Mouse (Mus musculus) inflammation-experienced regulatory T-cells (primary cell): Measurements from ENCODE around the gene Nxpe5. TPM values are rescaled to one million over a fixed set of nuclear protein-coding genes. Genes with fewer than 3 reads are reported as not detected.

Experiments used
- polyA plus RNA-seq, 2 experiments: library from polyadenylated mRNA; unstranded; fragments of 100-300 nt; shearing (Covaris generic); gene quantifications; one replicate each; pipeline ENCODE4 v1.2.1; 2017

The Nxpe5 gene
- polyA plus RNA-seq, result 1 to 10 TPM in 1 of 2 experiments, under 1 TPM in 1; 0.49 to 1.4 TPM

DNA sequence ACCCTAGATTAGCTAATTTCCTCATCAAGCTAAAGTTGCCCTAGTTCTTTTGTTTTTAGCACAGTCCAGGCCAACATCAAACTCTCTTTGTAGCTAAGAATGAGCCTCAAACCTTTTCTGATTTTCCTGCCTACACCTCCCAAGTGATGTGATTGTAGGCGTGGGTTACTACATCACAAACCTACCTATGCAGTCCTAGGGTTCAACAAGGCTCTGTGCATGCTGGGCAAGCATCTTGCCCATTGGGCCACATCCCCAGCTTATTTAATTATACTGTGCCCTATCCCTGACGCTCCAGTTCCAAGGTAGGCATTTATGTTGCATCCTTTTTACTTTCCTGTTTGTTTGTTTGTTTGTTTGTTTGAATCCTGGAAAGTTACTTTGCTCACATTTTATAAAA lies at the start of gene Nxpe5:
Nxpe5 (plus strand) TSS at position 199 of the 400 bp plus-strand sequence.

DNA sequence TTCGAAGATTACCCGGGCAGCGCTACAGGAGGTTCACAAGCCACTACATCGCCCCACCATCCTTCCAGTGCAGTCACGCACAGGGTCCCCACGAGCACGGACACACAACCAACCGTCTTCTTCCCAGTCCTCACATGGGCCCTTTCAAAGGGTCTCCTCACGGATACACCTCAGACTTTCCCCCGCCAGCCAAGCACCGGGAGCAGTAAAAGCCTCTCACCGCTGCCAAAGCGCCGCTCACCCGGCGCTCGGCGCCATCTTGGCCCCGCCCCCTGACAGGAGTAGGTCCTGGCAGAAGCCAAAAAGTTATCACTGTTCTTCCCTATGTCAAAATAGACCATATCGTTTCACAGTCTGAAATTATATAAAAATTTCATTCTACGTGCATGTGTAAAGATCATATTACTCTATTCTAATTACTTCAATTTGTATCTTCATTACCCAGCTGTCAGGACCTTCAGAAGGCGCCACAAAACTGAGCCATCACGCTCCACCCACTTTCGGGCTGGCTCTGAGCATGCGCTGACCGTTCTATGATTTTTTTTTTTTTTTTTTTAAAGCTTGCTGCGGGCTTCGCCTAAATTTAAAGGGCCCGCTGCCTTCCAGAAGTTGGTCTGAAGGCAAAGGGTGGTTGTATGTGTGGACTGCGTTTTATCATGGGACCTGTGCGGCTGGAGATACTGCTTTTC lies 38.6 kb upstream of the Nxpe5 start, which contains the start of the genes Taf6 and Cnpy4:
Taf6 (minus strand) TSS at position 502 of the 689 bp plus-strand sequence.
Cnpy4 (plus strand) TSS at position 536 of the 689 bp plus-strand sequence.

DNA sequence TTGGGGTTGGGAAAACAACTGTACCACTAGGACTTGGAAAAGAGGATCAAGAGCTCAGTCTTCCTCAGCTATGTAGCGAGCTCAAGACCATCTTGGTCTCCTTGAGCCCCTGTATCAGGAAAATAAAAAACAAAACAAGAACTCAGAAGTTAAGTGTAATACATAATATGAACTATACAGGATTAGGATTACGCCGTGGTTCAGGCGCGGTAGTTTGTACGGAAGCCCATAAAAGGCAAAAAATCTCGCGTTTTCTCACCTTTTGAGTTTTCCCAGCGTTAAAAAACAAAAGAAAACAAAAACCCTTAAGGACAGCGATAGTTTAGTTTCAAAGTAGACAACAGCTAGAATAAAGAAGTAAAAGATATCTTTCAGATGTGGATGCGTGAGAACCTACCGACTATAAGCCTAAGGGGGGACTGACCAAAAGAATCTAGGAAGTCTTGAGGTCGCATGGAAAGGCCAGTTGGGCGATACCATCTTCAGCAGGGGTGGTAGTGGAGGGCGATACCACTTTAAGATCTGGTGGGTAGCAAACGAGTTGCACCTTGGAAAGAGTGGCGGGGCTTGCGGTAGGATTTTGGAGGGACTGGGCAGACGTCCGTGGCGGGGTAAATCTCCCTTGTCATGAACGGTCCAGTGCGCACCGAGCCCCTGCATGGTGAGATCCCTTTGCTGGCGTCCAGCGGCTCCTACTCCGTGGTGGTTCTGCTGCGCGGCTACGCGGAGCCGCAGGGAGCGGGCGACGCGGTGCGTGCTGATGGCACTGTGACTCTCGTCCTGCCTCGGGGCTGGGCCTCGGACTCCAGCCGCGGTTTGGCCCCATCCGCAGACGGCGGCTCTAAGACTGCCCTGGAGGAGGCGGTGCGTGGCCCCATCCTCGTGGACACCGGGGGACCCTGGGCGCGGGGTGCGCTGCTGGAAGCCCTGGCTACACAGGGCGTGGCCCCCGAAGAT lies 31.6 kb upstream of the Nxpe5 start, which contains the start of gene Mblac1:
Mblac1 (plus strand) TSS at position 544 of the 957 bp plus-strand sequence.

DNA sequence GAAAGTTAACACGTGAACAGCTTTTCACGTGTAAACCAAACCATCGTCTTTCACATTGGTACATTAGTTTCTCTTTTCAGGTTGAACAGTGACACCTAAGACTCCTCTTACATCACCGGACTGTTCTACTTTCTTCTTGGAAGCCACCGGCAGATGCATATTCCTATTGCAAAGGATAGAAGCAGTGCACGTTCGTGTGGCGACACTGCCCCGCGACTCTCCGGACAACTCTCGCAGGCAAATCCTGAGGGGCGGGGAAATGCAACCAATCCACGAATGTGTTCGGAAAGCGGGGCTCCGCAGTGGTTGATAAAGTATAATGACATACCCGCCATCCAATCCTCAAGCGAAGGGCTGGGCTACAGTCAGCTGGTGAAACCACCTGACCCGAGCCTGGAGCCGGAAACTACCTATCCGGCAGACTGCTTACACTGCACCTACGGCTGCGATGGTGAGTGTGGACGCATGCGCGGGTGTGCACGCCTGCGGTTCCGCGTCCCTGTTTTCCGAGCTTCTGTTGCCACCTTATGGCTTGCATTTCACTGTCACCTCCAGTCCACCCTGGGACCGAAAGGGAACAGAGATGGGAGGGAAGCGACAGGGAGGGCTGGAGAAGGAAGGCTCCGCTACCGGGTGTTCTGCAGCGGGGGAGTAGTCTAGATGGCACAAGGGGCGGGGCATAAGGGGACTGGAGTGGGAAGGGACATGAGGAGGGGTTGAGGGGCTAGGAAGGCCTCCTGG lies 29.8 kb downstream of the Nxpe5 start, which contains the start of gene Lamtor4:
Lamtor4 (plus strand) TSS at position 130 of the 741 bp plus-strand sequence.

DNA sequence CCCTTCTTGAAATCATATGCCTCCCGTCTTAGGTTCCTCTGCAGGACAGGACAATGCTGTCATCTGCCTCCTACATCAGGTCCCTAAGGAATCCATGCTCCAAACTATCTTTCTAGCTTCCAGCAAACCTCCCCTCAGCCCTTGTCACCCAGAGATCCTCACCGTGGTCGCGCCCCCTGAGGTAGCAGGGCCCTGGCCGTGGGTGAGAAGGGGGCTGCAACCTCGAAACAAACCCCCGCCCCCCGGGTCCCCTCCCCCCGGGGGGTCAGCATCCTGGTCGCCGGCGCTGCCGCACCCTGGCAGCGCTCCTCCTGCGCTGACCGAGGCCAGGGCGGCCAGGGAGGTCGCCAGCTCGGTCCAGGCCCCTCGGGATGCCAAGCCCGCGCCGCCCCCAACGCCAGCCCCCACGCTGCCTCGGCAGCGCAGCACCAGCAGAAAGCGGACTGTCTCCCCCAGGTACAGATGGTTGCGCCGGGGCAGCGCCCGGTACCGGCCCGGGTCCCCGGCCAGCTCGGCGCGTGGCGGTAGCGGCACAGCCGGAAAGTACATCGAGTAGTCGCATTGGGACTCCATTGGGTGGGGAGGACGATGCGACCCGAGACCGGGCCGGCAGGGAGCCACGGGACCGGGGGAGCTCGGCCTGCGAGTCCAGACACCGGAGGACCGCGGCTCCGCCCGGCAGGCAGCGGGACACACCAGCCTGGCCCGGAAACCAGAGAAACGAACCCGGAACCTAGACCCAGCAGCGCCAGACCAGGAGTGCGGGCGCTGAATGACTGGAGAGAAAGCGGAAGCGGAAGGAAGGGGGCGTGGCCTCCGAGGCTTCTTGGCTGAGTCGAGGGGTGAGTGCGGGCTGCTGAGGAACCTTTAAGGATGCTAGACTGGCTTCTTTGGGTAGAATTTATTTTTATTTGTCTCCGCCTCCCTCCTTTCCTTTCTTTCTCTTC lies 37.8 kb downstream of the Nxpe5 start, which contains the start of gene BC037034:
BC037034 (minus strand) TSS at position 774 of the 947 bp plus-strand sequence.

DNA sequence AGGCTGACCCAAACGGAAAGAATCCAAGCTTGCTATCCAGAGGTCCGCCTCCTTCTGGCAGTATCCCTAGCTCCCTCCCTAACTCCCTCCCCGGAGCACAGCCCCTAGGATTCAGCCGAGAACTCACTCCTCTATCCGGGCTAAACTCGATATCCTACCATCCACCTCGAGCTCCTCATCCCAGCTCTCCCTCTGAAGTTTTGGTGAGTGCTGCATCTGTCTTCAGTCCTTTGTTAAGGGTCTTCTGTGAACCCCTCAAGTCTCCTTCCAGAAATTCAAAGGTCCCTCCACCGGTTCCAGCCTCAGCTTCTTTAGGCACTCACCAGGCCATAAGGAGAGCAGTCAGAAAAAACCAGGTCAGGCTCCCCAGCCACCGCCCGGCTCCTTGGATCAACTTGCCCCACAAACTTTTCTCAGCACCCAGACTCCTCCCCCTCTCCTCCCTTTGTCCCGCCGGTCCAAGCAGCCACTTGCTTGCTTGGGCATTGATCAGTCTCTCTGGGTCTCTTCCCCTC lies 46.8 kb downstream of the Nxpe5 start, which contains the start of gene Gal3st4:
Gal3st4 (minus strand) TSS at position 432 of the 515 bp plus-strand sequence.

DNA sequence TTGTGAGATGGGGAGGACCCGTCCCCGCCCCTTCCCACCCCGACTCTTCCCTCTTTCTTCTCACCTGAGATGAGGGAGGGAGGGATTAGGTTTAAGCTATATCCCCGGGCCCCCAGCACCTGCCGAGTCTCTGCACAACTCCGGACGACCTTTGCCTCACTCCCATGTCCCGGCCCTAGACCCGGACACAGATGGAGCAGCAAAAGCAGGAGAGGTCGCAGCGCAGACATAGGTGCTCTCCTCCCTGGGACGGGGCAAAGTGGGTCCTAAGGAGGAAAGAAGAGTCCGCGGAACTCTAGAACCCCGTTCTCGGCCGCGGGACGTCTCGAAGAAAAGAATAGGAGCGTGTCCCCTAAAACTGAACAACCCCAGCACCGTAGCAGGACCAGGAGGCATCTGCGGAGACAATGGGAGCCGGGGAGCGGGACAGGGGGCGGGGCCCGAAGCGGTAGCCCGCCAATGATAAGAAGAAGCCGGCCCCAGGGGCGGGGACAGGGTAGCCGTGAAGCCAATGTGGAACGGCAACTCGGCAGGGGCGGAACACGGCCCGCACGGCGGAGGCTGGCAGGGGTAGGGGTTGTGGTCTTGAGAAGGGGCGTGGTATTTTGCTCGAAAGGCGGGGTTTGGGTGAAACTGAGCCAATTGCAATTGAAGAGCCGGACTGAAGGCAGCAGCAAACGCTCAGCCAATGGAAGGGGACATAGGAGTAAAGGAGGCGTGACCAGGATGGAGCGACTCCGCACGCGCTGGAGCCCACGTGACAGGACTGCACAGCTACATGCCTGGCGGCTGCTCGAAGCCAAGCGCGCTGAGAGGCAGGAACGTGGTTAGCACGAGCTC lies 54.1 kb downstream of the Nxpe5 start, which contains the start of the genes Gm43720, Gpc2 and Stag3:
Gm43720 (minus strand) TSS at position 374 of the 840 bp plus-strand sequence.
Gpc2 (minus strand) TSS at position 421 of the 840 bp plus-strand sequence.
Stag3 (plus strand) TSS at position 656 of the 840 bp plus-strand sequence.

Other genes with a start within 250 kb of the Nxpe5 start
- gene Azgp1, start 244.4 kb upstream of the Nxpe5 start, polyA plus RNA-seq, result 1 to 10 TPM in 1 of 2 experiments, under 1 TPM in 1; 0.23 to 1.0 TPM
- 1 to 10 TPM in 1 of 2 experiments, under 1 TPM in 1; 0.11 to 2.1 TPM for gene Smok3a, start 204.6 kb upstream of the Nxpe5 start, polyA plus RNA-seq
- gene Smok3b, start 204.5 kb upstream of the Nxpe5 start, polyA plus RNA-seq, result 1 to 10 TPM in 1 of 2 experiments, not detected in 1; 7.7 TPM
- 1 to 10 TPM in 1 of 2 experiments, under 1 TPM in 1; 0.35 to 2.9 TPM for gene Smok3c, start 172.7 kb upstream of the Nxpe5 start, polyA plus RNA-seq
- 10 to 100 TPM; 11.9 to 14.3 TPM for gene Zkscan1, start 140.8 kb upstream of the Nxpe5 start, polyA plus RNA-seq
- gene Zscan21, start 109.0 kb upstream of the Nxpe5 start, polyA plus RNA-seq, result 10 to 100 TPM; 23.1 to 27.3 TPM
- gene Zfp113, start 70.2 kb upstream of the Nxpe5 start, polyA plus RNA-seq, result 10 to 100 TPM; 21.3 to 26.4 TPM
- 100 to 1,000 TPM; 183 to 192 TPM for gene Cops6, start 64.8 kb upstream of the Nxpe5 start, polyA plus RNA-seq
- 1 to 10 TPM; 8.1 to 8.7 TPM for gene Ap4m1, start 53.9 kb upstream of the Nxpe5 start, polyA plus RNA-seq
- gene Mcm7, start 53.5 kb upstream of the Nxpe5 start, polyA plus RNA-seq, result 10 to 100 TPM; 57.4 to 74.1 TPM
- gene Taf6, start 38.4 kb upstream of the Nxpe5 start, polyA plus RNA-seq, result 10 to 100 TPM; 44.9 to 56.9 TPM
- gene Cnpy4, start 38.4 kb upstream of the Nxpe5 start, polyA plus RNA-seq, result 10 to 100 TPM; 17.3 to 20.4 TPM
- gene Mblac1, start 31.6 kb upstream of the Nxpe5 start, polyA plus RNA-seq, result under 1 TPM; 0.93 to 0.99 TPM
- 100 to 1,000 TPM in 1 of 2 experiments, 10 to 100 TPM in 1; 61.4 to 105 TPM for gene Lamtor4, start 29.6 kb downstream of the Nxpe5 start, polyA plus RNA-seq
- gene BC037034, start 38.1 kb downstream of the Nxpe5 start, polyA plus RNA-seq, result 10 to 100 TPM; 35.3 to 42.7 TPM
- 1 to 10 TPM; 1.1 to 1.6 TPM for gene Gal3st4, start 46.9 kb downstream of the Nxpe5 start, polyA plus RNA-seq
- under 1 TPM in 1 of 2 experiments, not detected in 1; 0.02 TPM for gene Gm43720, start 54.1 kb downstream of the Nxpe5 start, polyA plus RNA-seq
- 1 to 10 TPM in 1 of 2 experiments, under 1 TPM in 1; 0.86 to 2.2 TPM for gene Gpc2, start 54.1 kb downstream of the Nxpe5 start, polyA plus RNA-seq
- 1 to 10 TPM in 1 of 2 experiments, under 1 TPM in 1; 0.96 to 1.7 TPM for gene Stag3, start 54.3 kb downstream of the Nxpe5 start, polyA plus RNA-seq
- gene Pvrig, start 116.1 kb downstream of the Nxpe5 start, polyA plus RNA-seq, result 10 to 100 TPM in 1 of 2 experiments, 1 to 10 TPM in 1; 6.0 to 20.3 TPM
- 10 to 100 TPM; 21.6 to 29.5 TPM for gene Zfp157, start 215.6 kb downstream of the Nxpe5 start, polyA plus RNA-seq